Mouse (Mus musculus): ENCODE results near the gene Ghrl.
"Not testable (repeated sequence)": the region's sequence is repeated elsewhere in the genome, so short reads cannot be mapped to it uniquely, and the experiment has no call there.

The Ghrl gene

DNA sequence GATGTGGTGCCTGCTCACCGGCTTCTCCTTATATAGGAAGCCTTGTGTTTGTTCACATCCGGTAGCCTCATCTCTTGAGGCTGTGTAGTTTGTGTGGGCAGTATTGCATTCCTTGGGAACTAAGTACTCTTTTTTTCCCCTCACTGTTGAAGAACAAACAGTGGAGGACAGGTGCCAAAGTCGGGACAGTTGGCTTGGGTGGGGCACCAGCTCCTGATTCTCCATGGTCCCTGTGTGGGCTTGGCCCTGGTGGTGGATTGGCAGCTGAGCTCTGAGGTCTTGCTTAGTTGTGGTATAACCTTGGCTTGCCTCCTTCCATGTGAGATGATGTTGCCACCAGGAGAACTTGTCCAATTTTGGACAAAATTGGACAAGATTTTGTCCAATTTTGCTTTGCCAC, at the start of gene Ghrl:
Ghrl (minus strand) TSS at position 3 of the 400 bp plus-strand sequence.
- DNase-seq = no peak

DNA sequence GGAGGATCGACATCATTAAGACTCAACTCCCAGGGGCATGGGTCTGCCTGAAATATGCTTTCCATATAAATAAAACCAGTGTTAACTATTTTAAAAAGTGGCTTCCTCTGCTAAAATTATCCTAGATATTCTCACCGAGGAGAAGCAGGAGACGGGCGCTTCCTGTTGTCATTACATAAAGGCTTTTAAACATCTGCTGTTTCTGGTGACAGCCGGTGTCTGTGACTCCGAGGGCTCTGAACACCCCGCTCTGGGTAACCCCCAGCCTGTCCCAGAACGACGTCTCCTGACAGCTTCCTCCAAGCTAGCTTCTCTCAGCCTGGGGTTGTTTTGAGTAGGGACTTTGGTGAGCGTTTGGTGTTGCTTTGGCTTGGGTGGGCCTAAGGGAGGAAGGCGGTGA, 49.1 kb upstream of the Ghrl start:
- no peak for DNase-seq

DNA sequence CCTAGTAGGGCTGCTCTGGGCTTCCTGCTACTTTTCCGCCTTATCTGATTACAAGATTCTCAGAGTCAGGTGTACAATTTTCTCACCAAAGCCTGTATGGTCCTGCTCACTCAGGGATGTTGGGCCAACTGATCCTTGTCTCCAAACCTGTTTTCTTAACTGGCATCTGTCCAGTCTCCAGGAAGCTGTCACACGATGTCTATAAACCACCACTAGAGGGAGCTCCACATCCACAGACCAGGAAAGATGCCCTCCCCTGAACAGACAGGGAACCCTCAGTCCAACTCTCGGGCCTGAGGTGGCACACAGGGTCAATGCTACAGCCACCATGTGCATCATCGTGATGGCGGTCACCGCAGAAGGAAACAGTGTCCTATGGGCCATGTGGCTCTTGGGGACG, 42.0 kb upstream of the Ghrl start:
- peak; percentile 38 for DNase-seq

DNA sequence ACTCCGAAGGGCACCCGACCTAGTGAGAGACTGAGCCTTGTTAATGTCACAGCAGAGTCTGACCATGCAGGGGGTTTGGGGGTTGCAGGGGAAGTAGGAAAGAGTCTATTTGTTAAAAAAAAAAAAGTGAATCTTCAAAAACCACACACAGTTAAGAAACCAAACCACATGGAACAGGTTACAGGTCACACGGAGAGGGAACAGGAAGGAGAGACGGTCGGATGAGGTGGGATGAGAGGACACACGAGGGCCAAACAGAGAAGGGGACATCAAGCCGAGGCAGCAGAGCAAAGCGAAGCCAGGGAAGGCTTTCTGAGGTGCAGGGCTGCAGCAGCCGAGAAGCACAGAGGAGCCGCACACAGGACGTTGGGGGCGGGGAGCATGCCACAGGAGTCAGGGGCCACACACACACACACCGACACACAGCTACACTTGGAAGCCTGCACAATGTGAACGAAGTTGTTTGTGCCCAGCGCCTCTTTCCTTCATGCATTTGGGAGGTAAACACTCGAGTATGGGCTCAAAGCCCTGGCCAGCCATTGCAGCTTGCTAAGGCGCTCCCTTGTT, 29.5 kb upstream of the Ghrl start:
- peak; percentile 46 for DNase-seq

DNA sequence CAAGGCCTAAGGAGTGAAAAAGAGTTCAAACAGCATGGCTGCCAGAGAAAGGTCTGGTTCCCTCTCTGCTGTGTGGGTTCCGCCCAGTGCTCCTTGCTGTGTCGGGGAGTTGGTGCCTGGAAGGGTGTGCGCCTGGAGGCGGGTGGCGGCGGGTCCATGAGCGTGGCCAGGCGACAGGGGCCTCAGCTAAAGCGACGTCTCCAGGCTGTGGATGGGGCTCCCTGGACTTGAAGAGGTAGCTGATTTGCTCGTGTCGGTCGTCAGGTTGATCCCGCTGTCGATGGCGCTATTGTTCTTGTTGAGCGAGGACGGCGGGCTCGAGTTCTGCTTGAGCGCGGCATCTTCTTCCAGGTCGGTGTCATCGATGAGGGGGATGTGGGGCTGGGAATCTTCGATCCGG, 28.7 kb upstream of the Ghrl start:
- peak; percentile 12 for DNase-seq

DNA sequence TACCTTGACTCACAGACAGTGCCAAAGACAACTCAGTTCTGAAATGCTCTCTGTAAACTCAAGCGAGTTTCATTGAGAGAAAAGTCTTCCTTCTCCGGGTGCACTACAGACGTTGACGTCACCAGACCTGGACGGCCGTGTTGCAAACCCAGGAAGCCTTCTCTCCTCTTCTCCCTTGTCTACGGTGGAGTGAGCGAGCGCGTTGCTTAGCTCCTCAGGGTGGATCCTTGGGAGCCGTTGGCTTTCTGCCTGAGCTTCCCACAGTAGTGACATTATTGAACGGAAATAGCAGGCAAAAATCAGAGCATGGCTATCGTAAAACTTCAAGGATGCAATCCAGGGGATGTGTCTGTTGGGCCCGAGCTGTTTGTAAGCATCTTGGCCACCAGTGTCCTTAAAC, 27.6 kb upstream of the Ghrl start:
- DNase-seq = no peak

DNA sequence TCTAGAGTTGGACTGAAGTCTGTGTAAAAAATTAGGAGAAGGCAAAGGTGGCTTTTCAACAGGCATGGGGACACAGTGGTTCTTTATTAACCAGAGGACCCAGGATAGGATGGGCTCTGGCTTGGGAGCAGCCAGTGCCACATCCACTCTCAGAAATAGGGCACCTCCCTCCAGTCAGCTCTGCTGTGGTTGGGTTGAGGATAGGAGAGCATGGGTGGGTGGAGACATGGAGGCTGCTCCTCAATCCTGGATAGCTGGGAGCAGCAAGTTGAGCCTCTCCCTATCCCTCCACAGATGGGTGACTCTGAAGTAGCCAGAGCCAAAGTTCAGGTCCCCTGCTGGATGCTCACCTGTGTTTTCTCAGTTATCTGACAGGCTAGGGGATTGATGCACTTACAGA, 25.4 kb upstream of the Ghrl start:
- no peak for DNase-seq

DNA sequence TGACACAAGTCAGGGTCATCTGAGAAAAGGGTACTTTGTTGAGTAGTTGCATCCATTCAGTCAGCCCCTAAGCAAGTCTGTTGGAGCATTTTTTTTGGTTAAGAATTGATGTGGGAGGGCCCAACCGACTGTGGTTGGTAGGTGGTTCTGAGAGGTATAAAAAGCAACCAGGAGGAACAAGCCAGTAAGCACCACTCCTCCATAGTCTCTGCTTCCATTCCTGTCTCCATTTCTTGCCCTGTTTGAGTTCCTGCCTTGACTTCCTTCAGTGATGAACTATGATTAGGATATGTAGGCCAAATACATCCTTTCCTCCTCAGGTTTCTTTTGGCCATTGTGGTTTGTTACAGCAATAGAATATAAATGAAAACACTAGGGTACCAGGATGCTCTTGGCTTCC, 23.4 kb upstream of the Ghrl start:
- no peak for DNase-seq

DNA sequence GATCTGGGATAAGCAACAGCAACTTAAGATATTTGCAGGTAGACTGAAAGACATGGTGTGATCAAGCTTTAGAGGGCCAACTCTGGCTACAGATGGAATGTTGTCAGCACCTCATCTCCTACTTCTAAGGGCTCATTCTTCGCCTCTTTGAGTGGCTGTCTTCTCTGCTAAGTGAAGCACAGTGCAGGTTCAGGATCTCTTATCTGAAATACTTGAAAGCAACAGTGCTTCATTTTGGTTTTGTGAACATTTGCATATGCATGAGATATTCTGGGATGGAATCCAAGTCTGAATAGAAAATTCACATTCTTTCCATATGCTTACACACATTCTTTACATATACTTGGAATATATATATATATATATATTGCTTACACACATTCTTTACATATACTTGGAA, 22.6 kb upstream of the Ghrl start:
- DNase-seq = no peak

DNA sequence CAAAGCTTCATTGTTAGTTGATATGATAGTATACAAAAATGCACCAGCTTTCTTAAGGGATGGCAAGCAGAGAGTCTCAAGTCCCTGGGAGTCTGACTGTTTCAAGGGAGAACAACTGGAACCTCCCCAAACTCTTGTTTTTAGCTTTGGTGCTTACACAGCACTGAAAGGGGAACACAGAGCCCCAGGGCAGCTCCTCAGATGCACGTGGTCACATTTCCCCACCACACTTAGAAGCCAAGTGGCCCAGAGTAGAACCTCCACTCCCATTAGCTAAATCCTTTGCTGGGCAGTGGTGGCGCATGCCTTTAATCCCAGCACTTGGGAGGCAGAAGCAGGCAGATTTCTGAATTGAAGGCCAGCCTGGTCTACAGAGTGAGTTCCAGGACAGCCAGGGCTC, 21.7 kb upstream of the Ghrl start:
- DNase-seq = no peak

DNA sequence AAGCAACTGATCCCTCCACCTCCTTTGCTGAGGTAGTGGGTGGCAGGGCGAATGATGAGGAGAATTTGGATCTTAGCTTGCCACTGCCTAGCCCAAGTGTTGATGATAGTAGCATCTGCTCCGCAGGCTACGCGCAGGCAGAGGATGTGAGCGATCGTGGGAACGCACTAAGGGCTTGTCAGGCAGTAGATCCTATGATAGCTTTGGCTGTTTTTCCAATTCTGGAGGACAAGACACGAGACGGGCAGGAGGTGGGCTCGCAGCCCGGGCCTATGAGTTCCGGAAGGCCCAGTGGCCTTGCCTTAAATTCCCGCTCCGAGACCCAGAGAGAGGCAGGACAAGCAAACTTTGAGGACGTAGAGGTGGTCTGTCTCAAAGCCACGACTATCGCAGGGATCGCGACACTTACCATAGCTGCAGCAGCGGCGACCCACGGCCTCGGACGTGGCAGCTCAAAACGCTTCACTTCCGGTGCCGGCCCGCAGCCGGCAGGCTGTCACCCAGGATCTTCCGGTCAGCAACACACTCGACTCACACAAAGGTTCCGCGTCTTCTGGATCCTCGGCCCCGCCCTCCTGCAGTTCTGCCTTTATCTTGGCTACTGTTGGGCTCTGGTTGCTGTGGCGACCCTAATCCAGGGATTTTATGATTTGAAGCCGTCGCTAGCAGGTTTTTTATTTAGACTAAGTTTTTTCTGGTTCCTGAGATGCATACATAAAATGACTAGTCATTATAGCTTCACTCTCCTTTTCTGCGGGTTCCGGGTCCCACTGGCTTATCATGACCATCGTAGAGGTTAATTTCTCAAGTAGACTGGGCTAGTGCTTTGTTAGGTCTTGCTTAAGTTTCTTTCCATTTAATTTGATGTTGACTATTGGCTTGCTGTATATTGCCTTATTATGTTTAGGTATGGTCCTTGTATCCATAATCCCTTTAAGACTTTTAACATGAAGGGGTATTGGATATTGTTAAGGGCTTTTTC, 20.8 kb upstream of the Ghrl start, which contains the start of gene Sec13:
Sec13 (minus strand) TSS at position 508 of the 982 bp plus-strand sequence.
- peak; percentile 87 for DNase-seq

DNA sequence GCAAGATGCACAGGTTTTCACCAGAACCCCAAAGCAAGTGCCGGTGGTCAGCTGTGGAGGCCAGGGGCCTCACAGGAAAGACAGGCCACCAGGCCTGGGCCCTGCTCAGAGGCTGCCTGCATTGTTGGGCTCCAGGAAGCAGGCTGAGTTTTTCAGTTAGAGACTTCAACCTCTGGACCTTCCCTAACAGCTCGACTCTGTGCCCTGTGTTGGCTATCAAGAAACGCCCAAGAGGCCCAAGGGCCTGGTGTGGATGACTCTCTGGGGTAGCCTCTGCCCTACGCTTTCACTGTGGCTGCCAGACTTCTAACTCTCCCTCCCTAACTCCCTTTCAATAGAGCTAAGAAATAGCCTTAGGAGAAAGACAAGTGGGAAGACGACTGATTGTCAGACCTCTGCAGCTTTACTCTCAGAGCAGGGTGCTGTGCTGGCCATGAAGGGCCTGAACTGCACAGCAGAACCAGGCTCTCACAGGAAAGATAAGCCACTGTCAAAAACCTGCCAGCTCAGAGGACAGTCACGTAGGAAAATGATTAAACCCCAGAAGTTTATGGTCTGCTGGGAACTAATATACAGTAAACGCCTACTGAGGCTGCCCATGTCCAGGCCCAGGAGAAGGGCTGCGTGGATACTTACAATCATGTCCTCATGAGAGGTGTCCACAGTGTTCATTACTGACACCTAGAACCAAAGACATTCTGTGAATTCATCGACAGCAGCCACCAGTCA, 17.8 kb upstream of the Ghrl start:
- no peak for DNase-seq

DNA sequence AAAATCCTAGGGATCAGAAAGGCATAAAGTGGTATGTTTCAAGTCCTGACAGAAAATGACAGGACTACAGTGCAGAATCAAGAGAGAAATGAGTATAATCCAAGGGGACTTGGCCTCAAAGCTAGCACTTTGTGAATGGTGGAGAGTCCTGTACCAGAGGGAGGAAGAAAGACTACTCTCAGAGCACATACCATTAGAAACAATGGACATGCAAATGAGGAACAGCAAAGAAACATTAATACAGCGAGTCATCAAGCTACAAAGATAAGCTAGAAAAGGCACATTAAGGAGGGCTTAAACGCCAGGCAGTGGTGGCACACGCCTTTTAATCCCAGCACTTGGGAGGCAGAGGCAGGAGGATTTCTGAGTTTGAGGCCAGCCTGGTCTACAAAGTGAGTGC, 11.6 kb upstream of the Ghrl start:
- no peak for DNase-seq

DNA sequence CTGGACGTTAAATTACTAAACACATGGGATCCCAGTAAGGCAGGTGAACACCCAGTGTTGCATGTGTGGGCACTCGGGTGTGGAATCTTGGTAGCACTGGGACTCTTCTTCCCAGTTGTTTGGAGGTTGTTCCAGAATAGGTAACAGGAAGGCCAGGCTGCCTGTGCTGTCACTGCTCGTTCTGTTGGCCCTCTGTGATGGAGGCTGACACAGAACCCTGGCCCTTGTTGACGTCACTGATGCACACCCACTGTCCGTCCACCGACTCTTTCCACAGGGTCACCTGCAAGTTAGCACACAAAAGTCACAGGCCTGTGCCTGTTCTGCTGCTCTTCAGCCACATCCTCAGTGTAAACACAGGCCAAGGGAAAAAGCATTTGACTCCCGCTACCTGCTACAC, 8.5 kb upstream of the Ghrl start:
- no peak for DNase-seq

DNA sequence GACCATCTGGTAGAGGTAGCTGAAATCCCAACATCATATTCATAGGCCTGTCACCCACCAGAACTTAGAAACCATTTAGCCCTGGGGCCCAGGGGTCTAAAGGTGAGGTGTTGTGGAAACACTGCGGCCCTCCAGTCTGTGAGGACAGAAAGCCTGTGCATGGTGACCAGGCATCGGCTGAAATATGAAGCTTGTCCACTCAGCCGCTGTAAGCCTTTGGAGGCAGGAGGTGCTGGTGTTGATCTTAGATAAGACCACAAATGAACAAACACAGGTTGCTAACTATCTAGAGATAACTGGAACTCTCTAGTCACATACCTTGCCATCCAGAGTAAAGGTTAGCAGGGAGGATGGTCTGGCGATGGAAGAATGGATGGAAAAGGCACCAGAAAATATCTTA, 1.4 kb upstream of the Ghrl start:
- DNase-seq = no peak

DNA sequence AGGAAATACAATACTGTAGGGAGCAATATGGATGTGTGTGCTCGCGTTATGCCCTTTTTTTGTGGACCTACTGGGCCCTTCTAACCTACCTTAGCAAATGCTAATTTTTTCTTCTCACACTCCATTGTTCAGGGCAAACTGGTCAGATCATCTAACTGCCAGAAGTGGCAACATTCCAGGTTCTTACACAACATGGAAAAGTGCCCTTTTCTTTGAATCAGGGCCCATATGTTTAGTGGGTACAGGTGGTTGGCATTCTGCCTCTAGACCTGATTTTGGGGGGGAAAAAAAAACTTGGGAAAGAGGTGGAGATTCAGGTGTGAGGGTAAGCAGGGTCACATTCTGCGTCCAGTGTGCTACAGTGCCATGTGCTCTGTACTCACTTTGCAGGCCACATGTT, 2.1 kb downstream of the Ghrl start:
- no peak for DNase-seq

DNA sequence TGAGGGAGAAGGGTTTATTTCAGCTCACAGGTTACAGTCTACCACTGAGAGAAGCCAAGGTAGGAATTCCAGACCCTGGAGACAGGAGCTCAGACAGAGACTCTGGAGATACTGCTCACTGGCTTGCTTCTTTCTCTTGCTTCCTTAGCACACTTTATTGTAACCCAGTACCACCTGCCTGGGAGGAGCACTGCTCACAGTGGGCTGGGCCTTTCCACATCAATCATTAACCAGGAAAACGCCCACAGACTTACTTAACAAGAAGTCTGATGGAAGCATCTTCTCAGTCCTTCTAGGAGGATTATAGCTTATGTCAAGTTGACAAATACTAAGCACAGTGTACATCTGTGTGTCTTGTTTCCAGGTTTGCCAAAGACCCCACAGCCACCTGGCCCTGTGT, 4.9 kb downstream of the Ghrl start:
- no peak for DNase-seq

DNA sequence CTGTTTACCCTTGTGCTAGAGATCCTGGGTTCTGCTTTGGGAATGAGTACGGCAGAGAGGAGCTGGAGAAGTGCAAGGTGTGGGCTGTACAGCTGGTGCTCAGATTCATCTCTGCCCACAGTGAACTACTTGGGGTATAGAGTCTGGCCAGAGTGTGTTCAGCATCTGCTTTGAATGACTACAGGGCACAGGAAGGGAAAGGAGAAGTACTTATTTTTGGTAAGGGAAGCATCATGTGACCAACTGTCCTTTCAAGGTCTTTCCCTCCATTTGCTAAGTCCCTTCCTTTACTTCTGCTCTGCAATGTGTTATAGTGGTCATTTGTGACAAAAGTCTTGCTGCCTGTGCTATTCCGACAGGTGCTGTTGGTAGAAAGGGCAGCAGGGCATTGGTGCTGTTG, 5.4 kb downstream of the Ghrl start:
- DNase-seq = no peak

DNA sequence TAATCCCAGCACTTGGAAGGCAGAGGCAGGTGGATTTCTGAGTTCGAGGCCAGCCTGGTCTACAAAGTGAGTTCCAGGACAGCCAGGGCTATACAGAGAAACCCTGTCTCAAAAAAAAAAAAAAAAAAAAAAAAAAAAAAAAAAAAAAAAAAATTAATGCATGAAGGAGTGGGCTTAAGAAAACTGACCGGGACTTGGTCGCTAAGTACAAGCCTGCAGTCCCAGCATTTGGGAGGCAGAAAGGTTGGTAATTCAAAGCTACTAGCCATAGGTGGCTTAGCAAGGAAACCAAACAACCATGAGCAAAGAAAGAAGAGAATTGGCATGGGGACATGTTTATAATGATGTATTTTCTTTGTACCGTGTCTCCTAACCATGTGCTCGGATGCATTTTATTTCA, 6.3 kb downstream of the Ghrl start:
- DNase-seq = not testable (repeated sequence)

DNA sequence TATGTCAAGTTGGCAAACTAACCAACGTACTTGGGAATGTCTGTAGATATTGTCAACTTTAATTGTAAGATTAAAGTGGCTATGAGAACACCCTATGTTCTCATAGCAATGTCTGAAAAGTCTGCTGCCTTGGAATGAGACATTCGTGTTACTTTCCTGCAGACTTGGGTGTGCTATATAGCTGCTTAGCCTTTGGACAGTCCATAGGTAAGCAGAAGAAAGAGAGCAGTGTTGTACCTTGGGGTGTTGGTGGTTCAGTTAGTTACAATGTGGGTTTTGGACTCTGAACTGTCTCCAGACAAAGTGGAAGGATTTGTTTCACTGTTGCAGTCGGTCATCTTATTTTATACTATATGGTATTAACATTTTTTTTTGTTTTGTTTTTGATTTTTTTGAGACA, 7.0 kb downstream of the Ghrl start:
- no peak for DNase-seq

DNA sequence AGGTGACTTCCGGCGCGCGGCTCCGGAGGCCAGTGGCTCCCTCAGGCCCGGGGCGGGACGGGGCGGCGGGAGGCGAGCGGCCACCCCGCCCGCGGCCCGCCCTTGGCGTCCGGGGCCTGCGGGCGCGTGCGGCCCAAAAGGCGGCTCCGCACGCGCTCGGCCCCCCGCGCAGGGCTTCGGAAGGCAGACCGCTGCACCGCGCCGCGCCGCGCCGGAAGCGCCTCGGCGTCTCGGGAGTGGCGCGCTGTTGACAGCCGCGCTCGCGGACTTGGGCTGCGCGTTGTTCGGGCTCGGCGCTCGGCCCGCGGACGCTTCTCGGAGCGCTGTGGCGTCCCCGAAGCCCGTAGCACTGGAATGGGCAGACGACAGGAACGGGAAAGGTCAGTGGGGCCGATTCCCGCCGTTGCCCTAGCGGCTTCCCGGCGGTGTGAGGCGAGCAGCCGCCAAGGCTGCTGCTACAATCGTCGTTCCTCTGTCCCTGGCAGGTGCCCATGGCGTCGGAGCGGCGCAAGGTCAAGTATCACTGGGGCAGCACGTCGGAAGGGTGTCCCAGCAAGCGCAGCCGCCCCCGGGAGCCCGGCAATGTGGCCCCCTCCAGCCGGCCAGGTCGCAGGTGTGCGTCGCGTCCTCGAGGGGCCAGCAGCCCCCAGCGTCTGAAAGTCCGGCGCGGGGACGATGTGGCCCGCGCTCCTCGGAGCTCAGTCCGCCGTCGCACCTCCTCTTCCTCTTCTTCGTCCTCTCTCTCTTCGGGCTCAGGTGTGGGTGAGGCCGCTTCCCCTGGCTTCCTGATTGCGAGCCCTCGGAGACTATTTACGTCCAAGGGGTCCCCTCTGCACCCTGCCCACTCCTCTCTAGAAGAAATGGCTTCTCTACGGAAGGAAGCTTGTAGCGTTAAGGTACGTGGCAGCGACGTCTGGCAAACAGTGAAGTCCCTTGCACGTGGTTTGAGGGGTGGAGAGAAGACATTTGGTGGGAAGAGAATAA, 22.2 kb downstream of the Ghrl start:
- DNase-seq = peak; percentile 42

DNA sequence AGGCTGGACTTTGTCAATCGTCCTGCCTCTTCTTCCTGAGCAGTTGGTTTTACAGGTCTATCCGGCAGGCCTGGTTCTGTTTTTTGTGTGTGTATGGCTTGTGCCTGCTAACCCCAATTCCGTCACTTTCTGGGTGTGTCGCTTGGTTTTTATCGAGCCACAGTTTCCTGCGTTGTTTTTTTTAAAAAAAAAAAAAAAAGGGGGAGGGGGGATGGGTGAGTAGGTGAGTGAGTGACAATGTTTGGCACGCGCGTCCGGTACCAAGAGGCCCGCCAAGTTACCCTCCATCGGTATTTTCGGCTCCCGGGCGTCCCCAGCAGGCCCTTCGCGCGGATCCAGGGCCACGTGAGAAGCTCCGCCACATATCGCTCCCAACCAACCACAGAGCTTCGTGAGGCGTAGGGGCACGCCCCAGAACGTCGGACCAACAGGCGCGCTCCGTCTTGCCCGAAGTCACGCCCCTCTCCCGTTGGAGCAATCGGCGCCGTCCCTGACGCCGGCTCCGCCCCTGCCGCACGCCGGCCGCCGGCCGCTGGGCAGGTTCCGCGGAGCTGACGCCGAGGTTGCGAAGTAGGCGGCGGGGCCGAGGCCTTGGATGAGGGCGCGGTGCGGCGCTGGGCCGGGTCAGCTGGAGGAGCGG, 23.0 kb downstream of the Ghrl start, which contains the start of gene Tatdn2:
Tatdn2 (plus strand) TSS at position 469 of the 640 bp plus-strand sequence.
- peak; percentile 95 for DNase-seq
